Mouse (Mus musculus): ENCODE results near the gene Ube2cbp.
A peak's percentile ranks its signal among the peaks of the same experiment; 100 is the strongest.

Ube2cbp gene

GRCm38 (mm10) chr9:86464151-86465105 is at the start of gene Ube2cbp:
Gene Ube2cbp, minus strand, starts transcription at chr9:86464950.
- peak; percentile 94 for DNase-seq (ENCODE audit: low read depth)

- no peak for DNase-seq (ENCODE audit: low read depth)
Observed at GRCm38 (mm10) chr9:86514390-86514789, 49.6 kb upstream of the Ube2cbp start.

- DNase-seq (ENCODE audit: low read depth) = no peak
Observed at GRCm38 (mm10) chr9:86513733-86514132, 49.0 kb upstream of the Ube2cbp start.

GRCm38 (mm10) chr9:86507437-86507836 is 42.7 kb upstream of the Ube2cbp start:
- no peak for DNase-seq (ENCODE audit: low read depth)

- DNase-seq (ENCODE audit: low read depth) = no peak
Observed at GRCm38 (mm10) chr9:86499083-86499482, 34.3 kb upstream of the Ube2cbp start.

GRCm38 (mm10) chr9:86496261-86496660 is 31.5 kb upstream of the Ube2cbp start:
- peak; percentile 68 for DNase-seq (ENCODE audit: low read depth)

- no peak for DNase-seq (ENCODE audit: low read depth)
Observed at GRCm38 (mm10) chr9:86491740-86492139, 27.0 kb upstream of the Ube2cbp start.

- no peak for DNase-seq (ENCODE audit: low read depth)
Observed at GRCm38 (mm10) chr9:86482236-86482635, 17.5 kb upstream of the Ube2cbp start.

- no peak for DNase-seq (ENCODE audit: low read depth)
Observed at GRCm38 (mm10) chr9:86478414-86479093, 13.8 kb upstream of the Ube2cbp start.

GRCm38 (mm10) chr9:86476763-86477162 is 12.0 kb upstream of the Ube2cbp start:
- DNase-seq (ENCODE audit: low read depth) = no peak

- no peak for DNase-seq (ENCODE audit: low read depth)
Observed at GRCm38 (mm10) chr9:86475956-86476355, 11.2 kb upstream of the Ube2cbp start.

GRCm38 (mm10) chr9:86466990-86467870 is 2.5 kb upstream of the Ube2cbp start, which contains the start of gene Dop1a:
Gene Dop1a, plus strand, starts transcription at chr9:86467154.
- peak; percentile 93 for DNase-seq (ENCODE audit: low read depth)

GRCm38 (mm10) chr9:86453626-86454025 is 11.1 kb downstream of the Ube2cbp start:
- DNase-seq (ENCODE audit: low read depth) = no peak

- peak; percentile 76 for DNase-seq (ENCODE audit: low read depth)
Observed at GRCm38 (mm10) chr9:86451617-86452016, 13.1 kb downstream of the Ube2cbp start.

GRCm38 (mm10) chr9:86451094-86451493 is 13.7 kb downstream of the Ube2cbp start:
- no peak for DNase-seq (ENCODE audit: low read depth)

GRCm38 (mm10) chr9:86449581-86449980 is 15.2 kb downstream of the Ube2cbp start:
- peak; percentile 84 for DNase-seq (ENCODE audit: low read depth)

GRCm38 (mm10) chr9:86447431-86447830 is 17.3 kb downstream of the Ube2cbp start:
- DNase-seq (ENCODE audit: low read depth) = no peak

- peak; percentile 36 for DNase-seq (ENCODE audit: low read depth)
Observed at GRCm38 (mm10) chr9:86446847-86447246, 17.9 kb downstream of the Ube2cbp start.

- no peak for DNase-seq (ENCODE audit: low read depth)
Observed at GRCm38 (mm10) chr9:86442248-86442647, 22.5 kb downstream of the Ube2cbp start.

GRCm38 (mm10) chr9:86438337-86439009 is 26.3 kb downstream of the Ube2cbp start:
- DNase-seq (ENCODE audit: low read depth) = no peak

GRCm38 (mm10) chr9:86436608-86437007 is 28.1 kb downstream of the Ube2cbp start:
- DNase-seq (ENCODE audit: low read depth) = no peak
